Mouse (Mus musculus) liver, embryonic 13.5 days (tissue): Measurements from ENCODE around the gene Mrps34. TPM values are rescaled to one million over a fixed set of nuclear protein-coding genes. Genes with fewer than 3 reads are reported as not detected.
A peak's percentile ranks its signal among the peaks of the same experiment; 100 is the strongest.

Source experiments
- ATAC-seq: fragments of 200-750 bp; cut with Nextera tagmentation; 2 replicates; pipeline ENCODE4 v1.8.0; 2017; ENCODE audit warnings: low read depth, mild to moderate bottlenecking, moderate number of reproducible peaks, moderate library complexity
- DNase-seq: peaks from one replicate; pipeline ENCODE4 v3.0.0; 2022
- H3K27ac ChIP-seq: fragments of 300-500 bp; sonication (generic); 2 replicates; pipeline ENCODE4 v1.5.1; 2015; ENCODE audit warnings: moderate library complexity, mild to moderate bottlenecking, inconsistent platforms
- H3K27me3 ChIP-seq: fragments of 300-500 bp; sonication (generic); 2 replicates; pipeline ENCODE4 v1.6.1; 2015; ENCODE audit warnings: mild to moderate bottlenecking, inconsistent platforms
- H3K36me3 ChIP-seq: fragments of 300-500 bp; sonication (generic); 2 replicates; pipeline ENCODE4 v1.6.1; 2015; ENCODE audit warnings: mild to moderate bottlenecking, inconsistent platforms
- H3K4me1 ChIP-seq: fragments of 300-500 bp; sonication (generic); replicated peaks from 2 replicates; pipeline ENCODE4 v1.6.1; 2015; ENCODE audit warnings: inconsistent platforms
- H3K4me2 ChIP-seq: fragments of 300-500 bp; sonication (generic); 2 replicates; pipeline ENCODE4 v1.6.1; 2015; ENCODE audit warnings: inconsistent platforms, mild to moderate bottlenecking, moderate library complexity
- H3K4me3 ChIP-seq: fragments of 300-500 bp; sonication (generic); replicated peaks from 2 replicates; pipeline ENCODE4 v1.5.1; 2015; ENCODE audit warnings: mild to moderate bottlenecking, inconsistent platforms
- H3K9ac ChIP-seq: fragments of 300-500 bp; sonication (generic); 2 replicates; pipeline ENCODE4 v1.6.1; 2015; ENCODE audit warnings: mild to moderate bottlenecking, inconsistent platforms
- H3K9me3 ChIP-seq: fragments of 300-500 bp; sonication (generic); replicated peaks from 2 replicates; pipeline ENCODE4 v1.6.1; 2016; ENCODE audit warnings: inconsistent platforms
- WGBS: fragments of 180-500 bp; shearing (Covaris S2); methylation state at CpG from one replicate; pipeline ENCODE4 v1.1.7; 2015; ENCODE audit not compliant: insufficient replicate concordance; 5-methylcytosine and 5-hydroxymethylcytosine counted together
- polyA plus RNA-seq: library from polyadenylated mRNA; unstranded; fragments of >200 nt; fragmentation: Nextera tagmentation; extraction: Ambion mirVana; gene quantifications from 2 replicates; pipeline ENCODE4 v1.2.1, GENCODE M21; 2015

The Mrps34 gene
- polyA plus RNA-seq: 84.2 TPM in 2 replicates

DNA sequence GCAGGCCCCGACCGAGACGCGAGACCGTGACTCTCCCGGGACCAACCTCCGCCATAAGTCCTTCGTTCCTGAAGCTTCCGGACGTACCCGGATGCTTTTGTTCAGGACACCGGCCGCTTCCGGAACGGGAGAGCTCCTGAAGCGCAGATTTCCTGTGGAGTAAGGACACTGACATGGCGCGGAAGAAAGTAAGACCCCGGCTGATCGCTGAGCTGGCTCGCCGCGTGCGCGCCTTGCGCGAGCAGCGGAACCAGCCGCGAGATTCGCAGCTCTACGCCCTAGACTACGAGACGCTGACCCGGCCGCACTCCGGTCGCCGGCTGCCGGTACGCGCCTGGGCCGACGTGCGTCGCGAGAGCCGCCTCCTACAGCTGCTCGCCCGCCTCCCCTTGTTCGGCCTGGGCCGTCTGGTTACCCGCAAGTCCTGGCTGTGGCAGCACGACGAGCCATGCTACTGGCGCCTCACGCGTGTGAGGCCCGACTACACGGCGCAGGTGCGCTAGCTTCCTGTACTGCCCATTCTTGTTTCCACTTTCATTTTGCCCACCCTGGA, at the start of gene Mrps34, which contains the start of gene Eme2:
Gene Mrps34 (plus strand): TSS at position 122 of the 553 bp plus-strand sequence.
Gene Eme2 (minus strand): TSS at position 93 of the 553 bp plus-strand sequence.
- no peaks in the 10 kb centered on the region for H3K27me3 ChIP-seq
- H3K4me2 ChIP-seq: peak within 1 kb of the TSS; percentile 96
- DNase-seq (peak; percentile 70), ATAC-seq (peak; percentile 59)
- peak within 1 kb of the TSS; percentile 95 for H3K9ac ChIP-seq
- H3K9me3 ChIP-seq: no peaks in the 10 kb centered on the region
- under 1% methylated on average over 61 of the region's 62 CpGs for WGBS
- H3K27ac ChIP-seq: peak within 1 kb of the TSS; percentile 90
- peaks cover 73% of the 10 kb centered on the region for H3K36me3 ChIP-seq
- peaks cover 57% of the 10 kb centered on the region for H3K4me1 ChIP-seq
- peak within 1 kb of the TSS; percentile 95 for H3K4me3 ChIP-seq

DNA sequence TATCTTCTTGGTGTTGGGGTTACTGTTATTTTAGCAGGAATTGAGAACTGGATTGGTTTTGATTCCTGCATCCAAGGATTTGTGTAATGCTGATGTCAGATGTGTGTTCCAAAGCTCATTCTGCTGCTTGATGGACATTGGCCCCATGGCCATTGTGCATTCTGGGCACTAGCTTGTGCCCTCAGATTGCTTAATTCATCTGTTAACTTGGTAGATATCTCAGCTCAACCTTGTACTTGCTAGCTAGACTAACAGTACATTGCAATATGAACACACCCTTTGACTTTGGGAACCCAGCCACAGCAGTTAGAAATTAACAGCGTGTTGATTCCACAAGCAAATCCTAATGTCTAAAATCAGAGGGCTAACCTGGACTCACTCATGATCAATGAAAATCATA, 47.5 kb upstream of the Mrps34 start:
- Histone ChIP-seq H3K4me3 (peak overlapping the region; percentile 43), H3K9me3 (no peaks in the 10 kb centered on the region), H3K27ac (peak overlapping the region; percentile 85), H3K36me3 (no peaks in the 10 kb centered on the region), H3K27me3 (0 out of 2 replicates have a peak, but pooled peaks cover 4% of the 10 kb centered on the region), H3K4me1 (peaks cover 43% of the 10 kb centered on the region), H3K9ac (peak overlapping the region; percentile 68), H3K4me2 (peak overlapping the region; percentile 63)
- 76% methylated on average over 1 of the region's 1 CpGs for WGBS
- ATAC-seq: no peak
- no peak for DNase-seq

DNA sequence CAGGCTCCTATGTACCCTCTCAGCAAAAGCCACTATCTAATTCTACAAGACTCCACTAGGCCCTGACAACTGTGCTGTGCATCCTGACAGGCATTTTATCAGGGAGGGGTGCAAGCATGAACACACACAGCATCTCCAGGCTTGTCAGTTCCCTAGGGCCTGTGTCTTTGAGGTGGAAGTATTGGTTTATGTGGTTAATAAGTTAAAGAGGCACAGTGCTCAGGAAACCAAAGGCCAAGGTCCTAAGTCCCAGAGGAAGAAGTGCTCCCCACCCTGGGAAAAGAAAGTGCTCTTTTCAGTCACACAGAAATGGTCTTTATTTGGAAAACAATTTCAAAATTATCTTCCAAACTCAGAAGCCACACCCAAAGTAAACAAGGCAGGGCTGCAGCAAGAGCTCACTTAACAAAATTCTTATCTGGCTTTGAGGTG, 46.3 kb upstream of the Mrps34 start:
- peaks cover 43% of the 10 kb centered on the region for H3K4me1 ChIP-seq
- peak; percentile 68 for DNase-seq
- H3K27ac ChIP-seq: peak overlapping the region; percentile 99
- peak overlapping the region; percentile 91 for H3K4me3 ChIP-seq
- H3K27me3 ChIP-seq: 0 out of 2 replicates have a peak, but pooled peaks cover 4% of the 10 kb centered on the region
- peak; percentile 60 for ATAC-seq
- H3K9me3 ChIP-seq: no peaks in the 10 kb centered on the region
- peak overlapping the region; percentile 85 for H3K4me2 ChIP-seq
- peaks cover 12% of the 10 kb centered on the region for H3K36me3 ChIP-seq
- peak overlapping the region; percentile 96 for H3K9ac ChIP-seq

DNA sequence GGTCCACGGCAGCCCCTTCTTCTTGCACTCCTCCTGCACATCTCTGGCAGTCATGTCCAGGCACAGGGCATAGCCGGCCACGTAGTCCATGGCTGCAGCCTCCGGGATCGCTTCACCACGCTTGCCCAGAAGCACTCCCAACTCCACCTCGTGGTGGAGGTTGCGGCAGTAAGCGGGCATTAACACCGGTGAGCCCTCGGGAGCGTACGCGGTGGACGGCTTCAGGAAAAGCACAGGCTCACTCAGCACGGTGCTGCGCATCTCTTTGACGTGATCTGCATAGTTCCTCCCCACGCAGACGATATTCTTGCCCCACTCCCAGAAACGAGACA, 45.2 kb upstream of the Mrps34 start:
- Histone ChIP-seq H3K4me1 (peaks cover 40% of the 10 kb centered on the region), H3K4me2 (peak overlapping the region; percentile 85), H3K9me3 (no peaks in the 10 kb centered on the region), H3K9ac (peak overlapping the region; percentile 96), H3K27ac (peak overlapping the region; percentile 99), H3K36me3 (peaks cover 22% of the 10 kb centered on the region), H3K4me3 (peak overlapping the region; percentile 91), H3K27me3 (0 out of 2 replicates have a peak, but pooled peaks cover 4% of the 10 kb centered on the region)
- peak; percentile 32 for ATAC-seq
- no peak for DNase-seq
- WGBS: under 1% methylated on average over 21 of the region's 21 CpGs

DNA sequence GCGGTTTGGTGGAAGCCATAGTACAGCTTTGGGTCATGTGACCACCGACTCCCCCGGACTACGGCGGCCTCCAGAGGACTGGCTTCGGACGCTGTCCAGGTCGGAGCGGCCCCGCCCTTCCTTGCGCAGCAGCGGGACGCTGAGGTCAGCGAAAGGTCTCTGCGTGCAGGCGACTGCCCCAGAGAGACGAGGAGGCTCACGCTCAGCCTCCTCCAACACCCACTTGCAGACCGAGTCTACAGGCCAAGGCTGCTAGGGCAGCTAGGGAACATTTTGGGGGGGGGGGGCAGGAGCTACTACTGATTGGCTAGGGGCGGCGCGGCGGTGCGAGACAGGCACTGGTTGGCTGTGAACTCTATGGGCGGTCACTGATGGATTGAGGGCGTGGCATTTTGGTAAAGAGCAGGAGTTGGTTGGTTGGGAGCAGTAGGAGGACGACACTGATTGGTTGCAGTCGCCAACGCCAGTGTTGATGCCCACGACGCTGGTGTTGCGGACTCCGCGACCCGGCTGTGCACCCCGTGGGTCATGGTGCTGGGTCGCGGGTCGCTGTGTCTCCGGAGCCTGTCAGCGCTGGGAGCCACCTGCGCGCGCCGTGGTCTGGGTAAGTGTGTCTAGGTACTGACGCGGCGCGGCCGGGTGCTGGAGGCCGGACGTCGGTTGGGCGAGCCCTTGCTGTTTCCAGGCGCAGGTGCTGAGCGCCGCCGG, 44.7 kb upstream of the Mrps34 start, which contains the start of gene Fahd1:
Gene Fahd1 (minus strand): TSS at position 300 of the 708 bp plus-strand sequence.
- ATAC-seq: peak; percentile 93

DNA sequence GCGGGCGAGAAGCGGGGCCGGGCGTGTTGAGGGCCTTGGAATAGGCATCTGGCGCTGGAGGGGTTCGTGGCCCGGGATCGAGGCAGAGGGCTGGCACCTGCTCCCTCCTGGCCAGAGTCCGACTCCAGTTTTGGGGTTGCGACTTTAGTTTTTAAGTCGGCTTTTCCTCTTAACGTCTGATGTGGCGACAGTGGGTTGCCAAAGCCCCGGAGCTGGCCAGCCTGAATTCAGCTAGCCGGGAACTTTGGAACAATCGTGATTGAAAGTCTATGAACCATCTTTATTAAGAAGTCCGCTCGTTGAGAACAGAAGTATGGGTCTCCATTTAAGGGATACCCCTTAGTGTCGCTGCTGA, 44.2 kb upstream of the Mrps34 start:
- no peak for DNase-seq
- ATAC-seq: no peak
- WGBS: under 1% methylated on average over 20 of the region's 20 CpGs

More for the DNA sequence above, 44.7 kb upstream of the Mrps34 start, which contains the start of gene Fahd1:
- Histone ChIP-seq H3K27ac (peak within 1 kb of the TSS; percentile 99), H3K4me3 (peak within 1 kb of the TSS; percentile 91), H3K36me3 (peaks cover 25% of the 10 kb centered on the region), H3K9me3 (no peaks in the 10 kb centered on the region), H3K27me3 (0 out of 2 replicates have a peak, but pooled peaks cover 2% of the 10 kb centered on the region), H3K4me2 (peak within 1 kb of the TSS; percentile 90), H3K4me1 (peaks cover 41% of the 10 kb centered on the region), H3K9ac (peak within 1 kb of the TSS; percentile 96)
- under 1% methylated on average over 58 of the region's 58 CpGs for WGBS
- DNase-seq: peak; percentile 96

DNA sequence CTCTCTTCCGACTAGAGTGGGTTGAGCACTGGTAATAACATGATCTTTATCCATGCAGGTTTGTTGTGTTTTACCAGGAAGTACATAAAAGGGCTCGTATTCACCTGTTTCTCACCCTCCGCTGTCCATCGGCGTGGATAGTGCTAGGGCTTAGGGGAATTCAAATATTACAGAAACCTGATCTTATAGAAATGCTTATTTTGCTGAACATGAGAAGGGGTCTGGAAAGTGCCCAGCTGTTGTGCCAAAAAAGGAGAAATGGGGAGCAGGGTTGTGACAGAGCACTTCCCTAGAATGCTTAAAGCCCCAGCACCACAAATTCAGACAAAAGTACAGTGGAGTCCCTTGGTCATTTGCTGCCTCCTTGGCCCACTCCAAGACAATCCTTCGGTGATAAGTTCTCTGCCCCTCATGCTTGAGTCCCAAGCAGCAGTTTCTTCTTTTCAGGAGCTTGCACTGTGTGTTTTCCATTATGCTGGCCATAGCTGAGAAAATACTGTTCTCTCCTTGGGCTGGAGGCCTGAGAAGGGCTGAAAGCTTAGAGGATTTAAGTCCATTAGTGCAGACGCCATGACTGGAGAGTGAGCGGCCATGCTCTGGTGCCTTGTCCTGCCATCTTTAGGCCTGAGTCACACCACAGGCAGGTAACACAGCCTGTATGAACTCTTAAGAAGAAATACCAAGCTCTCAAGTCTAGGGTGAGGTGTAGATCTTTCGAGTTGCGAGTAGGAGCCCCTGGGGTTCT, 43.4 kb upstream of the Mrps34 start:
- no peak for DNase-seq

More for the DNA sequence above, 44.2 kb upstream of the Mrps34 start:
- Histone ChIP-seq H3K4me3 (peak overlapping the region; percentile 91), H3K4me2 (peak overlapping the region; percentile 90), H3K9me3 (no peaks in the 10 kb centered on the region), H3K27me3 (no peaks in the 10 kb centered on the region), H3K27ac (peak overlapping the region; percentile 84), H3K4me1 (peaks cover 43% of the 10 kb centered on the region), H3K36me3 (peaks cover 30% of the 10 kb centered on the region), H3K9ac (peak overlapping the region; percentile 90)

DNA sequence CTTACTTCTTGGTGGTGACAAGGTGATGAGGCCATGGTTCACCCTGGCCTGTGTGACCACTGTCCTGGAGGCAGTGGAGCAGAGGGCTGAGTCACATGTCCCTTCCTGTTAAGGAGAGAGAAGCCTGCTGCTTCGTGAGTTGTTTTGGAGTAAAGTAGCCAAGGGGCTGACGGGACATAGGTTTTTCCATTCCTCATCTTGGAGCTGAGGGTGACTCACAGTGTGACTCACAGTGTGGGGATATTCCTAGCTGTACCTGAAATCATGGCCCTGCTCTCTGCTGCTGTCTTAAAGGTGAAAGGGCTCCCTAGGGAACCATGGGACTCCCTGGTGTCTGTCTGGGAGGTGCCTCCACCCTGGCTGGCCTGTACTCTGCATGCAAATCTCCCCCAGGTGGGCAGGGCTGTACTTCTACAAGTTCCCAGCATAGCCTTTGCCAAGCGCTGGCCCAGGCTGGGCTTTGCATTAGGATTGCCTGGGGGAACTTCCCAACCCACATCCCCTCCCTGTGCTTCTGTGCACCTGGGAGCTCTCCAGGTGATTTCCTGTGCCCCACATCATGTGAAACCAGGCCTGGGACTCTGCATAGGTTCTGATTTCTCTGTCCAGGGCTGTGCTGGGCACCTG, 39.0 kb upstream of the Mrps34 start:
- peak overlapping the region; percentile 90 for H3K27ac ChIP-seq
- H3K36me3 ChIP-seq: peaks cover 73% of the 10 kb centered on the region
- H3K4me3 ChIP-seq: no peak overlapping the region
- DNase-seq: no peak
- H3K9me3 ChIP-seq: no peaks in the 10 kb centered on the region
- no peak for ATAC-seq
- peak overlapping the region; percentile 31; the same call in 1 of the 2 replicates for H3K9ac ChIP-seq
- no peaks in the 10 kb centered on the region for H3K27me3 ChIP-seq
- H3K4me1 ChIP-seq: peaks cover 68% of the 10 kb centered on the region
- H3K4me2 ChIP-seq: no peak overlapping the region
- 78% methylated on average over 3 of the region's 3 CpGs for WGBS

More for the DNA sequence above, 43.4 kb upstream of the Mrps34 start:
- Histone ChIP-seq H3K4me3 (peak overlapping the region; percentile 91), H3K4me2 (peak overlapping the region; percentile 90), H3K9me3 (no peaks in the 10 kb centered on the region), H3K36me3 (peaks cover 38% of the 10 kb centered on the region), H3K27me3 (no peaks in the 10 kb centered on the region), H3K4me1 (peaks cover 46% of the 10 kb centered on the region), H3K27ac (peak overlapping the region; percentile 84), H3K9ac (peak overlapping the region; percentile 90)
- no peak for ATAC-seq
- WGBS: 76% methylated on average over 10 of the region's 10 CpGs

DNA sequence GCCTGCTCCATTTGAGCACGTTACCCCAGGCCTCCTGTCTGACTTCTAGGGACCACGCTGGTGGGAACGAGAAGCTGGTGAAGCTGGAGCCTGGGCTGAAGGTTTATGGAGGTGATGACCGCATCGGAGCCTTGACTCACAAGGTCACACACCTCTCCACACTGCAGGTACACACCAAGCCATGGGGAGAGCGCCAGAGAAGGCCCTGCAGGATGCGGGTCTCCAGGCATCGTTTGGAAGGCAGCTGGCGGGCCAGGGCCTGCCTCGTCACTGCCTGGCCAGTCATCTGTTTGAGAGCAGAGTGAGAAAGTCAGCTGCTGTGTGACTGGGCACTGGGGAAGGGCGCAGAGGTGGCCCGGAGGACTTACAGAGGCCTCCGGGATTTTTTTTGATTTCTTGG, 38.3 kb upstream of the Mrps34 start:
- H3K36me3 ChIP-seq: peaks cover 79% of the 10 kb centered on the region
- ATAC-seq (no peak), DNase-seq (no peak)
- WGBS: 91% methylated on average over 13 of the region's 13 CpGs
- no peak overlapping the region for H3K9ac ChIP-seq
- H3K4me3 ChIP-seq: no peak overlapping the region
- H3K4me2 ChIP-seq: no peak overlapping the region
- peak overlapping the region; percentile 90 for H3K27ac ChIP-seq
- no peaks in the 10 kb centered on the region for H3K9me3 ChIP-seq
- H3K27me3 ChIP-seq: no peaks in the 10 kb centered on the region
- H3K4me1 ChIP-seq: peaks cover 68% of the 10 kb centered on the region

DNA sequence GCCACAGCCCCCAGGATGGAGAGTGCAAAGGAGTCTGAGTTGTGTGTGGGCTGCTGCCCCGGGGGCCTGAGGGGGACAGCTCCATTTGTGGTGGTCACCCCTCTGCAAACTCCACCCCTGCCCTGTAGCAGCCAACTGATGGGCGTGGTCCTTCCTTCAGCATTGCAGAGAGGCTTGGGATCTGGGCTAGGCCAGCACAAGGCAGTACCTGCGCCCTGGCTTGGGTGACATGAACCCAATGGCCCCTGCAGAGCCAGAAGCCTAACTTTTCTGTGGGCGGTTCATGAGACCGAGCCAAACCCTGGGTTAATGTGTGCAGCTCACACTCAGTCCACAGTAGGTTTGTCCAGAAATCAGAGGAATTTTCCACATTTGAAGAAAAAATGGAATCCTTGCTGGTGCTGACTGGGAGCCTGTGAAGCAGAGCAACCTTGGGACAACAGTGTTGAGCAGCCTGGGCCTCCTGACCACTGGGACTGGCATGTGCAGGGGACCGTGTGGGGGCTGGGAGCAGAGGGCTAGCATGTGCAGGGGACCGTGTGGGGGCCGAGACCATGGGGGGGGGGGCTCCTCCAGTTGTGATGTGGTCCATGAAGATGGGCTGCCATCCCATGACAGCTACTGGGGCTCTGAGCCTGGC, 37.0 kb upstream of the Mrps34 start:
- H3K27me3 ChIP-seq: no peaks in the 10 kb centered on the region
- H3K9ac ChIP-seq: peak overlapping the region; percentile 59
- ATAC-seq (no peak), DNase-seq (no peak)
- H3K27ac ChIP-seq: peak overlapping the region; percentile 90
- peaks cover 87% of the 10 kb centered on the region for H3K36me3 ChIP-seq
- no peak overlapping the region for H3K4me3 ChIP-seq
- WGBS: 73% methylated on average over 8 of the region's 8 CpGs
- peak overlapping the region; percentile 42 for H3K4me2 ChIP-seq
- H3K9me3 ChIP-seq: no peaks in the 10 kb centered on the region
- peaks cover 67% of the 10 kb centered on the region for H3K4me1 ChIP-seq
